Mouse (Mus musculus) CH12F3 (cell line): ENCODE data around the gene Dab1.

Source experiments
- in situ Hi-C: fragments of 300-500 bp; cut with MboI; formaldehyde crosslinking; loops from 2 replicates; pipeline ENCODE4 v1.14.3; 2020; ENCODE audit warnings: low sequenced_read_pairs

Gene Dab1

GRCm38 (mm10) chr4:104438730-104439129 lies 819.6 kb downstream of the Dab1 start:
- in situ Hi-C loops = no loop called here

- in situ Hi-C loops = no loop called here
These were observed 820.5 kb downstream of the Dab1 start for GRCm38 (mm10) chr4:104439641-104440040.

GRCm38 (mm10) chr4:104442925-104443747 lies 824.0 kb downstream of the Dab1 start:
- in situ Hi-C loops = no loop called here

GRCm38 (mm10) chr4:104443775-104444174 lies 824.6 kb downstream of the Dab1 start:
- in situ Hi-C loops = no loop called here

- in situ Hi-C loops = no loop called here
These were observed 825.8 kb downstream of the Dab1 start for GRCm38 (mm10) chr4:104444985-104445384.

GRCm38 (mm10) chr4:104448199-104448598 lies 829.0 kb downstream of the Dab1 start:
- in situ Hi-C loops = no loop called here

GRCm38 (mm10) chr4:104450645-104451044 lies 831.5 kb downstream of the Dab1 start:
- in situ Hi-C loops = no loop called here

- in situ Hi-C loops = no loop called here
These were observed 833.4 kb downstream of the Dab1 start for GRCm38 (mm10) chr4:104452587-104452986.

- in situ Hi-C loops = no loop called here
These were observed 836.0 kb downstream of the Dab1 start for GRCm38 (mm10) chr4:104455151-104455550.

- in situ Hi-C loops = no loop called here
These were observed 836.6 kb downstream of the Dab1 start for GRCm38 (mm10) chr4:104455760-104456159.

GRCm38 (mm10) chr4:104456173-104456873 lies 837.2 kb downstream of the Dab1 start:
- in situ Hi-C loops = no loop called here

- in situ Hi-C loops = no loop called here
These were observed 839.6 kb downstream of the Dab1 start for GRCm38 (mm10) chr4:104458726-104459125.

GRCm38 (mm10) chr4:104461106-104462011 lies 842.2 kb downstream of the Dab1 start:
- in situ Hi-C loops = no loop called here

GRCm38 (mm10) chr4:104462932-104463780 lies 844.0 kb downstream of the Dab1 start:
- in situ Hi-C loops = no loop called here

- in situ Hi-C loops = no loop called here
These were observed 844.6 kb downstream of the Dab1 start for GRCm38 (mm10) chr4:104463781-104464170.

GRCm38 (mm10) chr4:104465594-104465993 lies 846.4 kb downstream of the Dab1 start:
- in situ Hi-C loops = no loop called here

GRCm38 (mm10) chr4:104468666-104469065 lies 849.5 kb downstream of the Dab1 start:
- in situ Hi-C loops = no loop called here

GRCm38 (mm10) chr4:104472915-104473314 lies 853.8 kb downstream of the Dab1 start:
- in situ Hi-C loops = no loop called here

GRCm38 (mm10) chr4:104476841-104477240 lies 857.7 kb downstream of the Dab1 start:
- in situ Hi-C loops = no loop called here

- in situ Hi-C loops = no loop called here
These were observed 864.8 kb downstream of the Dab1 start for GRCm38 (mm10) chr4:104483948-104484347.
